ENCODE assay signal across 17 mouse cellular contexts in genomic region chr4:131230361-131230760, GRCm38 (mm10).
"Had no signal": no experiment of that assay in that cellular context is flagged by ENCODE, and none has a peak within 500 bp of the region (broad histone marks: within the 10 kb centered on the region; RNA-seq: fewer than 3 reads in every experiment).

No protein-coding gene starts in this region.

- H3K9me3 ChIP-seq: lung, embryonic 15.5 days; midbrain, embryonic 13.5 days; midbrain, embryonic 15.5 days; neural tube, embryonic 12.5 days; stomach, embryonic 15.5 days had no signal

- H3K27me3 ChIP-seq: lung, embryonic 15.5 days; megakaryocyte, embryonic 14.5 days; midbrain, embryonic 13.5 days; midbrain, embryonic 15.5 days; neural tube, embryonic 12.5 days; stomach, embryonic 15.5 days had no signal

- H3K4me1 ChIP-seq: lung, embryonic 15.5 days; megakaryocyte, embryonic 14.5 days; midbrain, embryonic 13.5 days; midbrain, embryonic 15.5 days; neural tube, embryonic 12.5 days; stomach, embryonic 15.5 days had no signal

- H3K9ac ChIP-seq: lung, embryonic 15.5 days; midbrain, embryonic 13.5 days; midbrain, embryonic 15.5 days; neural tube, embryonic 12.5 days; stomach, embryonic 15.5 days had no signal

- DNase-seq: lung, adult 2 months; lung, postnatal 14 days; lung, postnatal 36 days; right cerebral cortex, postnatal 14 days; thymus, adult 2 months; thymus, postnatal 25 days; thymus, postnatal 4 days had no signal

- H3K4me3 ChIP-seq: lung, embryonic 15.5 days; megakaryocyte, embryonic 14.5 days; midbrain, embryonic 13.5 days; midbrain, embryonic 15.5 days; neural tube, embryonic 12.5 days; stomach, embryonic 15.5 days had no signal

- H3K36me3 ChIP-seq: lung, embryonic 15.5 days; midbrain, embryonic 13.5 days; midbrain, embryonic 15.5 days; neural tube, embryonic 12.5 days; stomach, embryonic 15.5 days had no signal

- H3K4me2 ChIP-seq: lung, embryonic 15.5 days; midbrain, embryonic 11.5 days; midbrain, embryonic 13.5 days; midbrain, embryonic 15.5 days; neural tube, embryonic 12.5 days; stomach, embryonic 15.5 days had no signal

- ATAC-seq: lung, postnatal 0 days; midbrain, embryonic 13.5 days; midbrain, embryonic 15.5 days had no signal

- H3K27ac ChIP-seq: lung, embryonic 15.5 days; macrophage; midbrain, embryonic 13.5 days; midbrain, embryonic 15.5 days; neural tube, embryonic 12.5 days; stomach, embryonic 15.5 days; stomach, postnatal 0 days had no signal
